Mouse (Mus musculus): ENCODE data around the gene Grik1. TPM values are rescaled to one million over a fixed set of nuclear protein-coding genes. Genes with fewer than 3 reads are reported as not detected.
A peak's percentile ranks its signal among the peaks of the same experiment; 100 is the strongest.

Grik1 gene
- polyA plus RNA-seq, 1 experiment from 2014 or later, result 14.0 TPM

- Histone ChIP-seq H3K4me2 (replicated peaks) (no peak overlapping the region), H3K36me3 (no peaks in the 10 kb centered on the region), H3K27ac (no peak overlapping the region), H3K27me3 (no peaks in the 10 kb centered on the region), H3K4me3 (replicated peaks) (no peak overlapping the region), H3K9me3 (no peaks in the 10 kb centered on the region), H3K4me1 (replicated peaks) (no peaks in the 10 kb centered on the region), H3K9ac (replicated peaks) (no peak overlapping the region)
- 74% methylated on average over 3 of the region's 3 CpGs for WGBS
- ATAC-seq, result no peak
Measured at GRCm38 (mm10) chr16:88221932-88222331, 68.1 kb downstream of the Grik1 start.

DNA sequence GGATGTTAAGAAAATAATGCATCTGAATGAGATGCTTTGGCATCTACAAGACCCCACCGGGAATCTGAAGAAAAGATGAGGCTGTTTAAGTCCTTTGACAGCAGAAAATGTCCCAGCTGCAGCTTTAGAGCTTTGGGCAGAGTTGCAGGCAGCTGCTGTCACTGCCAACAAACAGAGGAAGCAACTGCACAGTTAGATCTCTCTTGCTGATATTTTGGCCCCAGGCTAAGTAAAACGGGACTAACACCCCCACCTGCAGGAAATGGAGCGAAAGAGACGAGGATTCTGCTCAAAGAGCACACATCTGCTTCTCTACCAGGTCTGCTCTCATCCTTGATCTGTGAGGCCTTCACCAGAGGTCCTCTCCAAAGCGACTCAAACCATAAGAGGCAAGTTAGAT, 77.5 kb downstream of the Grik1 start:
- Histone ChIP-seq H3K36me3 (no peaks in the 10 kb centered on the region), H3K27ac (no peak overlapping the region), H3K27me3 (no peaks in the 10 kb centered on the region), H3K4me2 (replicated peaks) (no peak overlapping the region), H3K4me1 (replicated peaks) (no peaks in the 10 kb centered on the region), H3K4me3 (replicated peaks) (no peak overlapping the region), H3K9me3 (no peaks in the 10 kb centered on the region), H3K9ac (replicated peaks) (no peak overlapping the region)
- WGBS, result 82% methylated on average over 5 of the region's 5 CpGs
- ATAC-seq, result no peak

GRCm38 (mm10) chr16:88211852-88212251, 78.2 kb downstream of the Grik1 start:
- Histone ChIP-seq H3K27ac (no peak overlapping the region), H3K9me3 (no peaks in the 10 kb centered on the region), H3K36me3 (no peaks in the 10 kb centered on the region), H3K4me1 (replicated peaks) (no peaks in the 10 kb centered on the region), H3K4me2 (replicated peaks) (no peak overlapping the region), H3K4me3 (replicated peaks) (no peak overlapping the region), H3K27me3 (no peaks in the 10 kb centered on the region), H3K9ac (replicated peaks) (no peak overlapping the region)
- ATAC-seq, result no peak
- 60% methylated on average over 8 of the region's 8 CpGs for WGBS

- Histone ChIP-seq H3K27me3 (no peaks in the 10 kb centered on the region), H3K9me3 (no peaks in the 10 kb centered on the region), H3K9ac (replicated peaks) (no peak overlapping the region), H3K4me2 (replicated peaks) (no peak overlapping the region), H3K36me3 (no peaks in the 10 kb centered on the region), H3K27ac (no peak overlapping the region), H3K4me1 (replicated peaks) (no peaks in the 10 kb centered on the region), H3K4me3 (replicated peaks) (no peak overlapping the region)
- peak; percentile 66; the same call in 1 of the 2 replicates for ATAC-seq
- 8% methylated on average over 5 of the region's 5 CpGs for WGBS
Measured at GRCm38 (mm10) chr16:88204400-88204799, 85.7 kb downstream of the Grik1 start.

DNA sequence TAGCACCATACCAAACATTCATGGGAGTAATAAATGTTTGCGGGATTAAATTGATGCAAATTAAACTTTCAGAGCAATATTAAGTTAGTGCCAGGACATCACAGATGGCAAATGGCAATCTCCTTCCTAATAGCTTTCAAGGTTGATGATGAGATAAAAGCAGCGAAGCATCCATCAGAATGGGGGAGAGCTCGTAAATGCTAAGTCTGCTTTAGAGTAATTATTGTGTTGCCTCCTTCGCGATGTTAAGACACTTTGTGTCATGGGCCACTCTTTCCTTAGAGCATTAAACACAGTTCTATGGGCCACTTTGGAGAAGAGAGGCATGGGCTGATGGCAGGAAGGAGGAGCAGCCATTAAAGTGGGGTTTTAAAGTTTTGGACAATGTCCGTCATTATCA, 86.1 kb downstream of the Grik1 start:
- Histone ChIP-seq H3K27ac (no peak overlapping the region), H3K27me3 (no peaks in the 10 kb centered on the region), H3K9me3 (no peaks in the 10 kb centered on the region), H3K4me1 (replicated peaks) (no peaks in the 10 kb centered on the region), H3K4me2 (replicated peaks) (no peak overlapping the region), H3K9ac (replicated peaks) (no peak overlapping the region), H3K4me3 (replicated peaks) (no peak overlapping the region), H3K36me3 (no peaks in the 10 kb centered on the region)
- WGBS, result 87% methylated on average over 6 of the region's 6 CpGs
- no peak for ATAC-seq

DNA sequence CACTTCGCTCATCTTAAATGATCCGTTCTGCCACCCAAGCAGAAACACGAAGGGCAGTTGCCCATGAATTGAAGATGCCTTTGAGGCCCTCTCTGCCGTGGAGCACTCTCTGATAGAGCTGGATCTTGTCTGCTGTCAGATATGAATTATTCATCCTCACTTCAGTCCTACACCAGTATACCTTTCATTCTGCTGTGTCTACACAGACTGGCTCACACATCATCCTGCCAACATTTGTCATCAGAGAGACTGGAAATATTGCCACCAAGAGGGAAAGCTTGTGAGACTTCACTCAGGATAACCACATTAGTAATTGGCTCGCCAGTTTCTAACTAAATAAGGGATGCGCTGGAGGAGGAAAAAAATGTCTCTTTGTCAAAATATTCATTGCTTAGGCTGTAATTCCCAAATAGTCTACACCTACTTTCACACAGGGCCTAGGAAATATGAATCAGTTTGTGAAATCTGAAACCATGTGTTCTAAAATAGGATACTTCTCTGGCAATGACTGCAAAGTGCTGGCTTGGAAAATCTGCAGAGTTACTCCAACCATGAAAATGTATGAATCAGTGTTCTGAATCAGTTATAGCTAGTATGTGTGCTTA, 102.5 kb downstream of the Grik1 start:
- Histone ChIP-seq H3K4me2 (replicated peaks) (no peak overlapping the region), H3K9me3 (no peaks in the 10 kb centered on the region), H3K9ac (replicated peaks) (no peak overlapping the region), H3K36me3 (no peaks in the 10 kb centered on the region), H3K4me1 (replicated peaks) (no peaks in the 10 kb centered on the region), H3K27me3 (no peaks in the 10 kb centered on the region), H3K4me3 (replicated peaks) (no peak overlapping the region), H3K27ac (no peak overlapping the region)
- peak; percentile 63; the same call in 1 of the 2 replicates for ATAC-seq
- WGBS, result 70% methylated on average over 6 of the region's 6 CpGs

DNA sequence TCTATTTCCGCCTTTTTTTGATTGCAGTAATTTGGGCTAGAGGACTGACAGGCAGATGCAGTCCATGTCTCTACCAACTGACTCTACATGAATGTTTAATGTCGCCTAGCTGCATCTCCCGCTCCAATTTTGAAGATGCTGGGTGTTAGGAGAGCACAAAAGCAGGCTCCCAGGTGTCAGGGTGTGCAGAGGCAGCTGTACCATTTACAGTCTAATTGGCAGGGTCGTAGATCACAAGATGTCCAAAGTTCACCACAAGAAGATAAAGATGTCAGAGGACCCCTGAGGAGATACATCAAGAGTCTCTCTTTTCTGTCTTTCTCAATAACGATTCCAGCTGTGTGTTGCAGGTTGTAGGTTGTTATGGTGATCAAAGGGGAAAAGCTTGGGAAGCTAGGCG, 111.3 kb downstream of the Grik1 start:
- no peak overlapping the region for H3K27ac ChIP-seq
- H3K4me1 ChIP-seq (replicated peaks), result peaks cover 6% of the 10 kb centered on the region
- no peak overlapping the region for H3K4me3 ChIP-seq (replicated peaks)
- H3K4me2 ChIP-seq (replicated peaks), result no peak overlapping the region
- no peaks in the 10 kb centered on the region for H3K9me3 ChIP-seq
- peak; percentile 62 for ATAC-seq
- no peak overlapping the region for H3K9ac ChIP-seq (replicated peaks)
- no peaks in the 10 kb centered on the region for H3K27me3 ChIP-seq
- H3K36me3 ChIP-seq, result no peaks in the 10 kb centered on the region
- WGBS, result 55% methylated on average over 6 of the region's 6 CpGs

- Histone ChIP-seq H3K9me3 (no peaks in the 10 kb centered on the region), H3K4me1 (replicated peaks) (peaks cover 6% of the 10 kb centered on the region), H3K36me3 (no peaks in the 10 kb centered on the region), H3K27ac (no peak overlapping the region), H3K9ac (replicated peaks) (no peak overlapping the region), H3K4me2 (replicated peaks) (no peak overlapping the region), H3K27me3 (no peaks in the 10 kb centered on the region), H3K4me3 (replicated peaks) (no peak overlapping the region)
- 46% methylated on average over 3 of the region's 3 CpGs for WGBS
- ATAC-seq, result peak; percentile 64
Measured at GRCm38 (mm10) chr16:88177364-88177763, 112.7 kb downstream of the Grik1 start.

GRCm38 (mm10) chr16:88174083-88174721, 115.9 kb downstream of the Grik1 start:
- WGBS, result 70% methylated on average over 9 of the region's 9 CpGs
- Histone ChIP-seq H3K27ac (no peak overlapping the region), H3K9ac (replicated peaks) (no peak overlapping the region), H3K27me3 (no peaks in the 10 kb centered on the region), H3K36me3 (no peaks in the 10 kb centered on the region), H3K4me2 (replicated peaks) (no peak overlapping the region), H3K9me3 (no peaks in the 10 kb centered on the region), H3K4me1 (replicated peaks) (peaks cover 6% of the 10 kb centered on the region), H3K4me3 (replicated peaks) (no peak overlapping the region)
- 0 out of 2 replicates have a peak, but pooled peaks have one; percentile 54 for ATAC-seq

DNA sequence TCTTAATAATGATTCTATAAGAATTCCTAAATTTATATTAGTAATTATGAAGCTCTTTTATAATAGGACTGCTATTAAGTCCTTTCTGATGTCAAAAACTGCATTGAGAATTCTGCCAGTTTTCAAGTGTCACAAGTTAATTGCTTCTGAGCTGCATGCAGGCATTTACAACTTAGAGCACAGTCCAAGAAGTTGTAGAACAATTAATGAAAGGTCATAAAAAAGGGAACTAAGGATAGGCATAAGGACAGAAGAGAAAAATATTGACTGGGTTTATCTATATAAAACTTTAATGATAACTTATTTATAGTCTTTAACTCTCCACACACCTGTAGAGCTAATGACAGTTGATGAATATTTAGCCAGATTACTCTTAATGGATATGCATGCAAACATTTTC, 123.5 kb downstream of the Grik1 start:
- Histone ChIP-seq H3K4me3 (replicated peaks) (no peak overlapping the region), H3K4me2 (replicated peaks) (no peak overlapping the region), H3K9me3 (no peaks in the 10 kb centered on the region), H3K9ac (replicated peaks) (no peak overlapping the region), H3K4me1 (replicated peaks) (no peaks in the 10 kb centered on the region), H3K36me3 (no peaks in the 10 kb centered on the region), H3K27me3 (no peaks in the 10 kb centered on the region), H3K27ac (no peak overlapping the region)
- no peak for ATAC-seq

- no peaks in the 10 kb centered on the region for H3K27me3 ChIP-seq
- no peaks in the 10 kb centered on the region for H3K36me3 ChIP-seq
- H3K4me1 ChIP-seq (replicated peaks), result peaks cover 8% of the 10 kb centered on the region; the same call in 1 of the 2 replicates
- peak; percentile 73; the same call in 1 of the 2 replicates for ATAC-seq
- 46% methylated on average over 2 of the region's 2 CpGs for WGBS
- H3K4me3 ChIP-seq (replicated peaks), result no peak overlapping the region
- H3K27ac ChIP-seq, result no peak overlapping the region
- no peak overlapping the region for H3K4me2 ChIP-seq (replicated peaks)
- no peak overlapping the region for H3K9ac ChIP-seq (replicated peaks)
- no peaks in the 10 kb centered on the region for H3K9me3 ChIP-seq
Measured at GRCm38 (mm10) chr16:88142574-88142973, 147.5 kb downstream of the Grik1 start.

DNA sequence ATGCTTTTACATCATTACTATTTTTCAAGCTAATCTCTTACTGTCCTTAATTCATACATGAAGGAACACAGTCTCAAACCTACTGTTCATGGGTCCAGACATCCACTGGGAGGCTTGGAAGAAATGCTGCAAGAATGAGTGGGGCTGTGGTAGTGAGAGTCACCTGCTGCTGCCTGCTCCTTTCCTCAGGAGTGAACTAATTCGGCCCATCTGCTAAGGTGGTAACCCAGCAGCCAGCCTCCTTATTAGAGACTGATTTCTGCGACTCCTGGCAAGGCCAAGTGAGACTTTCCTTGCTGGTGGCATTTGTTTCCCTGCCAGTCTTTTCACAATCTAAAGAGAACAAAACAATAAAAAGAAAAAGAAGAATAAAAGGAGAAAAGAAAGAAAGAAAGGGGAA, 147.9 kb downstream of the Grik1 start:
- no peak overlapping the region for H3K4me3 ChIP-seq (replicated peaks)
- no peaks in the 10 kb centered on the region for H3K9me3 ChIP-seq
- H3K27ac ChIP-seq, result 0 out of 2 replicates have a peak overlapping the region, but pooled peaks have one; percentile 25
- no peak overlapping the region for H3K4me2 ChIP-seq (replicated peaks)
- H3K9ac ChIP-seq (replicated peaks), result no peak overlapping the region; the same call in 1 of the 2 replicates
- no peaks in the 10 kb centered on the region for H3K27me3 ChIP-seq
- peak; percentile 48; the same call in 1 of the 2 replicates for ATAC-seq
- H3K36me3 ChIP-seq, result no peaks in the 10 kb centered on the region
- WGBS, result 56% methylated on average over 2 of the region's 2 CpGs
- H3K4me1 ChIP-seq (replicated peaks), result peaks cover 8% of the 10 kb centered on the region; the same call in 1 of the 2 replicates
